Mouse (Mus musculus): ENCODE data around the gene Ephb6. TPM values are rescaled to one million over a fixed set of nuclear protein-coding genes. Genes with fewer than 3 reads are reported as not detected.
A peak's percentile ranks its signal among the peaks of the same experiment; 100 is the strongest.
"Not testable (repeated sequence)": the region's sequence is repeated elsewhere in the genome, so short reads cannot be mapped to it uniquely, and the experiment has no call there.

The Ephb6 gene
- polyA plus RNA-seq, 1 experiment from 2014 or later: 4.4 TPM

DNA sequence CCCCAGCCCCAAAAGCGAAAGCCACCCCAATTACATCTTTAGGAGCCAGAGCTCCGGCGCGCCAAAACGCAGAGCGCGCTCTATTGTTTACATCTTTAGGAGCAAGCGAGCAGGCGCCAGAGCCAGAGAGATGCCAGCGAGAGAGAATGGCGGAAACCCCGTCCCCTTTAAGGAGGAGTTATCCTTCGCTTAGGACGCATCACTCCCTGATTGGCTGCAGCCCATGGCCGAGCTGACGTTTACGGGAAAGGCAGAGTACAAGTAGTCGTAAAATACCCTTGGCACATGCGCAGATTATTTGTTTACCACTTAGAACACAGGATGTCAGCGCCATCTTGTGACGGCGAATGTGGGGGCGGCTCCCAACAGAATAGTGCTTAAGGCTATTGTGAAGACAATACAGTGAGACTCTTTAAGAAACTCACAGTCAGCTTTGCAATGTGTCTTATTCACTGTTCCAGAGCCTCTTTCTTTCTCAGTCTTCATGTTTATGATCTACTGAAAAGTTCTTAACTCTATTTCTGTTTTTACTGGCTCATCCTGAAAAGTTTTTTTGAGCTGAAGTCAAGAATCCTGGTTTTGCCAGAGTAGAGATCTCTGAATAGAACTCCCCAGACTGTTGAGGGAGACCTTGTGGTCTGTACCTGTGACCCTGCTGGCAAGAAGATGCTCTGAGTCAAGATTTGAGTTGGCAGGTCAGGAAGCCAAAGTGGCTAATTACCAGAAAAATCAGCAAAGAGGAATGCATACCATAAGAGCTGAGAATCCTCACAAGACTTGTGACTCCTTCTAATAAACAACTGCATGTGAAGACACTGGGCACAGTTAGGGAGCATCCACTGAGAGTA, 42.0 kb upstream of the Ephb6 start:
- not testable (repeated sequence) for H3K9ac ChIP-seq (ENCODE audit: low read length); H3K27ac ChIP-seq (replicated peaks in 1 of 2; ENCODE audit: control insufficient read depth in 1 of 2, insufficient read depth in 1 of 2, low read depth in 2 of 2, low read length in 2 of 2); H3K27me3 ChIP-seq (ENCODE audit: control insufficient read depth, insufficient read depth, low read length); ATAC-seq (ENCODE audit: insufficient number of reproducible peaks, insufficient read depth, low FRiP score, low read depth); H3K9me3 ChIP-seq (ENCODE audit: control insufficient read depth, low read length); H3K36me3 ChIP-seq (ENCODE audit: control insufficient read depth, insufficient read depth, low read length); H3K4me1 ChIP-seq (ENCODE audit: control insufficient read depth in 2 of 2, insufficient read depth in 2 of 2, low read length in 2 of 2)
- H3K4me3 ChIP-seq (ENCODE audit: control insufficient read depth in 1 of 2, insufficient read depth in 1 of 2, low read depth in 1 of 2, low read length in 2 of 2): peak overlapping the region in 1 of 2 experiments; percentile 16; a peak in 1 of 4 replicates
- 45% methylated on average over 4 of the region's 23 CpGs for WGBS
- peak overlapping the region; percentile 29 for H3K4me2 ChIP-seq (ENCODE audit: low read length)

DNA sequence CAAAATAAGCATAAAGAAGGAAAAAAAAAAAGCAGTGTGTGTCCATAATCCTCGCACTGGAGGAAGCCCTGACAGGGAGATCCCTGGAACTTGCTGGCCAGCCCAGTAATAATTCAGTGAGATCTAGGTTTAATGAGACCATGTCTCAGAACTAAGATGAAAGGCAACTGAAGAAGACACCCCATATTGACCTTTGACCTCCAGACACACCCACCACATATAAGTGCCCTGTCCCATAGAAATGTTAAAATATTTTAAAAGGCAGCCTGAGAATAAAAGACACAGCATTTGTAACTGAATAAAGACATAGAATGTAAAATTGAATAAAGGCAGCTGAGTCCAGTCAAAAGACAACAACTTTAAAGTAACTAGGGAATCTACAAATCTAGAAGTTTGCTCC, 40.0 kb upstream of the Ephb6 start:
- 88% methylated on average over 1 of the region's 1 CpGs for WGBS
- Histone ChIP-seq H3K9me3 (ENCODE audit: control insufficient read depth, low read length) (no peaks in the 10 kb centered on the region), H3K4me3 (ENCODE audit: control insufficient read depth in 1 of 2, insufficient read depth in 1 of 2, low read depth in 1 of 2, low read length in 2 of 2) (no peak overlapping the region), H3K36me3 (ENCODE audit: control insufficient read depth, insufficient read depth, low read length) (no peaks in the 10 kb centered on the region), H3K27ac (replicated peaks in 1 of 2; ENCODE audit: control insufficient read depth in 1 of 2, insufficient read depth in 1 of 2, low read depth in 2 of 2, low read length in 2 of 2) (no peak overlapping the region), H3K4me2 (ENCODE audit: low read length) (no peak overlapping the region), H3K4me1 (ENCODE audit: control insufficient read depth in 2 of 2, insufficient read depth in 2 of 2, low read length in 2 of 2) (no peaks in the 10 kb centered on the region), H3K27me3 (ENCODE audit: control insufficient read depth, insufficient read depth, low read length) (no peaks in the 10 kb centered on the region), H3K9ac (ENCODE audit: low read length) (no peak overlapping the region)
- no peak for ATAC-seq (ENCODE audit: insufficient number of reproducible peaks, insufficient read depth, low FRiP score, low read depth)

DNA sequence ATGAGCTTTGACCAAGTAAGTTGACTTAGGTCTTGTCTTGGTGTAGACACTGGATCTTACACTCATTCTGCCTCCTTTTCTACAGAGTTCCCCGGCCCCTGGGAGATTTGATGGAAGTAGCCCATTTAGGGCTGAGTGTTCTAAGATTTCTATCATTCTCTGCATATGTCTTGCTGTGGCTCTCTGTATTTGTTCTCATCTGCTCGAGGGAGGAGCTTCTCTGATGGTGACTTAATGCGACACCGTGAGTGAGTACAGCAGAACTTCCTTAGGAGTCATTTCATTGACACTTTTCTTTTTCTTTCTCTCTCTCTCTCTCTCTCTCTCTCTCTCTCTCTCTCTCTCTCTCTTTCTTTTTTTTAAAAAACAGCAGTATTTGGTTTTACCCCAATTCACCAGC, 38.3 kb upstream of the Ephb6 start:
- no peak overlapping the region for H3K27ac ChIP-seq (replicated peaks in 1 of 2; ENCODE audit: control insufficient read depth in 1 of 2, insufficient read depth in 1 of 2, low read depth in 2 of 2, low read length in 2 of 2)
- H3K9me3 ChIP-seq (ENCODE audit: control insufficient read depth, low read length): no peaks in the 10 kb centered on the region
- no peak overlapping the region for H3K9ac ChIP-seq (ENCODE audit: low read length)
- H3K4me3 ChIP-seq (ENCODE audit: control insufficient read depth in 1 of 2, insufficient read depth in 1 of 2, low read depth in 1 of 2, low read length in 2 of 2): no peak overlapping the region
- no peaks in the 10 kb centered on the region for H3K27me3 ChIP-seq (ENCODE audit: control insufficient read depth, insufficient read depth, low read length)
- H3K4me2 ChIP-seq (ENCODE audit: low read length): no peak overlapping the region
- WGBS: 78% methylated on average over 4 of the region's 4 CpGs
- no peaks in the 10 kb centered on the region for H3K36me3 ChIP-seq (ENCODE audit: control insufficient read depth, insufficient read depth, low read length)
- no peak for ATAC-seq (ENCODE audit: insufficient number of reproducible peaks, insufficient read depth, low FRiP score, low read depth)
- no peaks in the 10 kb centered on the region for H3K4me1 ChIP-seq (ENCODE audit: control insufficient read depth in 2 of 2, insufficient read depth in 2 of 2, low read length in 2 of 2)

DNA sequence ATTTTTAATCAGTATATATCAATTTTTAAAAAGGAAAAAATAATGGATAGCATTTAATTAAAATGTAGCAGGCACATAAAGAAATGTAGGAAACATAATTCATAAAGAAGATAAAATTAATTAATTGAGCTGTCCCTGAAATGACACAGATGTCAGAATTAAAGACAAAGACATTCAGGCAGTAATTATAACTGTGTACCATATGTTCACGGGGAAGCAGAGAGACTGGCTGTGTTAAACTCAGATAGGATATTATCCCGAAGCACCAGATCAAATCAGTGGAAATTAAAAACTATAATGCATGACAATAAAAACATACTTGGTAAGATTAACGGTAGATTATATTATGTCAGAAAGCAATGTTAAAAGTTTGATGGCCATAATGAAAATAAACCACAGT, 36.2 kb upstream of the Ephb6 start:
- no peak overlapping the region for H3K9ac ChIP-seq (ENCODE audit: low read length)
- H3K27me3 ChIP-seq (ENCODE audit: control insufficient read depth, insufficient read depth, low read length): no peaks in the 10 kb centered on the region
- no peaks in the 10 kb centered on the region for H3K9me3 ChIP-seq (ENCODE audit: control insufficient read depth, low read length)
- 77% methylated on average over 3 of the region's 3 CpGs for WGBS
- no peak overlapping the region for H3K4me3 ChIP-seq (ENCODE audit: control insufficient read depth in 1 of 2, insufficient read depth in 1 of 2, low read depth in 1 of 2, low read length in 2 of 2)
- H3K36me3 ChIP-seq (ENCODE audit: control insufficient read depth, insufficient read depth, low read length): no peaks in the 10 kb centered on the region
- H3K27ac ChIP-seq (replicated peaks in 1 of 2; ENCODE audit: control insufficient read depth in 1 of 2, insufficient read depth in 1 of 2, low read depth in 2 of 2, low read length in 2 of 2): no peak overlapping the region
- no peak overlapping the region for H3K4me2 ChIP-seq (ENCODE audit: low read length)
- no peaks in the 10 kb centered on the region for H3K4me1 ChIP-seq (ENCODE audit: control insufficient read depth in 2 of 2, insufficient read depth in 2 of 2, low read length in 2 of 2)
- no peak for ATAC-seq (ENCODE audit: insufficient number of reproducible peaks, insufficient read depth, low FRiP score, low read depth)

DNA sequence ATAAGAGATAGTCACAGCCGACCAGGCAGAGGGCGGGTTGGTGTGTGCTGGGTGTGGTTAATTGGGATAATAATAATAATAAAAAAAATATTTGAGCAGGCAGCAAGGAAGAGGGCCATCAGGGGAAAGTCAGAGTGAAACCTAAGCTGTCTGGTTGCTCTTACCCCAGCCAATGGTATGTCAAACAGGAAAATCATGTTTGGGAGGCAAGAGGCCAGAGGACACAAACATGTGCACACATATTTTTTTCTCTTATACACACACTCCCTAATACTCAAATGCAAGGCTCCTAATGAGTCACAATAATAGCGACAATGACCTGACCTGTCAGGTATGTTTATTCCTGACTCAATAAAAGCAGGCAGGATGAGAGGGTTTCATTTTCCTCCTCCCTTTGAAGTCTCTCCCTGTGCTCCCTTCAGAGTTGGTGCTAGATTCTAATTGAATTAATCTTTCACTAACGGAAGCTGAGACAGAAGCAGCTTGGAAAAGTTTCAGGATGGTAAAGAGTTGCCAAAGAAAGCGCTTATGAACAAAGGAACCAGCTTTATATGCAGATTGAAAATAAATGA, 28.7 kb upstream of the Ephb6 start:
- WGBS: 65% methylated on average over 5 of the region's 5 CpGs
- H3K27ac ChIP-seq (replicated peaks in 1 of 2; ENCODE audit: control insufficient read depth in 1 of 2, insufficient read depth in 1 of 2, low read depth in 2 of 2, low read length in 2 of 2): no peak overlapping the region
- ATAC-seq (ENCODE audit: insufficient number of reproducible peaks, insufficient read depth, low FRiP score, low read depth): no peak

DNA sequence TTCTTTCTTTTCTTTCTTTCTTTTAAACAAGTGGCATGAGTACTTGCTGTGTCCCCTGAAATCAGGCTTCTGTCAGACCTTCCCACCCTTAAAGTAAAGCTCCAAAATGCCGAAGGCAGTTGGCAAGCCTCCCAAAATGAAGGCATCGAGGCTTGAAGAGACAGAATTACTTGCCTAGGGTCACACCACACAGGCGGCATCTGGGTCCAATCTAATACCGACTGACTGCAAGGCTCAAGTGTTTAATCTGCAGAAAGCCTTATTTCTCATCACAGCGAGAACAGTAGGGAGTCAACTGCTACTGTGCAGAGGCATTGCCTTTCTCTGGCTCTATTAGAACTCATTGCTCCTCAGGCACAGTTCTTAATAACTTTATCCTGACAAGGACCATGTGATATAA, 28.0 kb upstream of the Ephb6 start:
- Histone ChIP-seq H3K27me3 (ENCODE audit: control insufficient read depth, insufficient read depth, low read length) (no peaks in the 10 kb centered on the region), H3K36me3 (ENCODE audit: control insufficient read depth, insufficient read depth, low read length) (no peaks in the 10 kb centered on the region), H3K4me3 (ENCODE audit: control insufficient read depth in 1 of 2, insufficient read depth in 1 of 2, low read depth in 1 of 2, low read length in 2 of 2) (no peak overlapping the region), H3K4me1 (ENCODE audit: control insufficient read depth in 2 of 2, insufficient read depth in 2 of 2, low read length in 2 of 2) (no peaks in the 10 kb centered on the region), H3K27ac (replicated peaks in 1 of 2; ENCODE audit: control insufficient read depth in 1 of 2, insufficient read depth in 1 of 2, low read depth in 2 of 2, low read length in 2 of 2) (no peak overlapping the region), H3K9me3 (ENCODE audit: control insufficient read depth, low read length) (no peaks in the 10 kb centered on the region), H3K9ac (ENCODE audit: low read length) (no peak overlapping the region), H3K4me2 (ENCODE audit: low read length) (no peak overlapping the region)
- WGBS: 63% methylated on average over 5 of the region's 5 CpGs
- no peak for ATAC-seq (ENCODE audit: insufficient number of reproducible peaks, insufficient read depth, low FRiP score, low read depth)

More for the DNA sequence above, 28.7 kb upstream of the Ephb6 start:
- Histone ChIP-seq H3K9ac (ENCODE audit: low read length) (no peak overlapping the region), H3K9me3 (ENCODE audit: control insufficient read depth, low read length) (no peaks in the 10 kb centered on the region), H3K27me3 (ENCODE audit: control insufficient read depth, insufficient read depth, low read length) (no peaks in the 10 kb centered on the region), H3K4me2 (ENCODE audit: low read length) (no peak overlapping the region), H3K36me3 (ENCODE audit: control insufficient read depth, insufficient read depth, low read length) (no peaks in the 10 kb centered on the region), H3K4me3 (ENCODE audit: control insufficient read depth in 1 of 2, insufficient read depth in 1 of 2, low read depth in 1 of 2, low read length in 2 of 2) (no peak overlapping the region), H3K4me1 (ENCODE audit: control insufficient read depth in 2 of 2, insufficient read depth in 2 of 2, low read length in 2 of 2) (no peaks in the 10 kb centered on the region)

DNA sequence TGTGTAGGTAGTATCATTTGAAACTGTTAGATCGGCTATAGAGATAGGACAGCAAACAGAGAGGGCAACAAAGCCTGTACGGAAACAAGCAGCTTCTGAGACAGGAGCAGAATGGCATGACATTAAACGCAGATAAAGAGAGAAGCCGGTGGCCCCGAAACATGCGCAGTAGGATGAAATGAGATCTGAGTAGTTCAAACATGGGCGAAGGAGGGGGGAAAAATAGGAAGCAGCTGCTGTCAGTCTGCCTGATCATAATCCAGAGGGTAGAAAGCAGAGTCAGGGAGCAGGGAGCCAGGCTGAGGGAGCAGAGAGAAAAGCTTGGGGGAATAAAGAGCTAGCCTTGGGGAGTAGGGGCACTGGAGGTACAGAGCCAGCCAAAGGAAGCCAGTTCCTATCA, 24.0 kb upstream of the Ephb6 start:
- Histone ChIP-seq H3K4me3 (ENCODE audit: control insufficient read depth in 1 of 2, insufficient read depth in 1 of 2, low read depth in 1 of 2, low read length in 2 of 2) (no peak overlapping the region), H3K36me3 (ENCODE audit: control insufficient read depth, insufficient read depth, low read length) (no peaks in the 10 kb centered on the region), H3K27ac (replicated peaks in 1 of 2; ENCODE audit: control insufficient read depth in 1 of 2, insufficient read depth in 1 of 2, low read depth in 2 of 2, low read length in 2 of 2) (no peak overlapping the region), H3K9ac (ENCODE audit: low read length) (no peak overlapping the region), H3K4me1 (ENCODE audit: control insufficient read depth in 2 of 2, insufficient read depth in 2 of 2, low read length in 2 of 2) (no peaks in the 10 kb centered on the region), H3K27me3 (ENCODE audit: control insufficient read depth, insufficient read depth, low read length) (no peaks in the 10 kb centered on the region), H3K9me3 (ENCODE audit: control insufficient read depth, low read length) (no peaks in the 10 kb centered on the region), H3K4me2 (ENCODE audit: low read length) (no peak overlapping the region)
- ATAC-seq (ENCODE audit: insufficient number of reproducible peaks, insufficient read depth, low FRiP score, low read depth): no peak
- WGBS: 75% methylated on average over 7 of the region's 7 CpGs
